Mouse (Mus musculus) hindbrain, embryonic 13.5 days (tissue): ENCODE results near the gene Mpped2. TPM values are rescaled to one million over a fixed set of nuclear protein-coding genes. Genes with fewer than 3 reads are reported as not detected.
A peak's percentile ranks its signal among the peaks of the same experiment; 100 is the strongest.

ENCODE experiments used
- ATAC-seq: fragments of 200-750 bp; cut with Nextera tagmentation; 2 replicates; pipeline ENCODE4 v1.8.0; 2017; ENCODE audit warnings: moderate TSS enrichment; ENCODE audit not compliant: low FRiP score
- H3K27ac ChIP-seq: fragments of 300-500 bp; sonication (generic); 2 replicates; pipeline ENCODE4 v1.5.1; 2015; ENCODE audit warnings: inconsistent platforms, mild to moderate bottlenecking, moderate library complexity
- H3K27me3 ChIP-seq: fragments of 300-500 bp; sonication (generic); 2 replicates; pipeline ENCODE4 v1.6.1; 2015; ENCODE audit warnings: mild to moderate bottlenecking, inconsistent platforms
- H3K36me3 ChIP-seq: fragments of 300-500 bp; sonication (generic); 2 replicates; pipeline ENCODE4 v1.6.1; 2015; ENCODE audit warnings: mild to moderate bottlenecking, inconsistent platforms
- H3K4me1 ChIP-seq: fragments of 300-500 bp; sonication (generic); replicated peaks from 2 replicates; pipeline ENCODE4 v1.6.1; 2015; ENCODE audit warnings: inconsistent platforms
- H3K4me2 ChIP-seq: fragments of 300-500 bp; sonication (generic); 2 replicates; pipeline ENCODE4 v1.6.1; 2015; ENCODE audit warnings: inconsistent platforms, mild to moderate bottlenecking, moderate library complexity
- H3K4me3 ChIP-seq: fragments of 300-500 bp; sonication (generic); 2 replicates; pipeline ENCODE4 v1.5.1; 2015; ENCODE audit warnings: mild to moderate bottlenecking, inconsistent platforms
- H3K9ac ChIP-seq: fragments of 300-500 bp; sonication (generic); 2 replicates; pipeline ENCODE4 v1.6.1; 2015; ENCODE audit warnings: mild to moderate bottlenecking, inconsistent platforms
- H3K9me3 ChIP-seq: fragments of 300-500 bp; sonication (generic); 2 replicates; pipeline ENCODE4 v1.6.1; 2016; ENCODE audit warnings: inconsistent platforms
- WGBS: fragments of 180-500 bp; shearing (Covaris S2); methylation state at CpG from one replicate; pipeline ENCODE4 v1.1.7; 2015; 5-methylcytosine and 5-hydroxymethylcytosine counted together
- polyA plus RNA-seq: library from polyadenylated mRNA; unstranded; fragments of >200 nt; fragmentation: Nextera tagmentation; extraction: Ambion mirVana; gene quantifications from 2 replicates; pipeline ENCODE4 v1.2.1, GENCODE M21; 2015

Gene Mpped2
- polyA plus RNA-seq, 1 experiment from 2014 or later, result 147 TPM

- Histone ChIP-seq H3K27ac (no peak overlapping the region), H3K9me3 (no peaks in the 10 kb centered on the region), H3K4me3 (no peak overlapping the region), H3K4me2 (no peak overlapping the region), H3K27me3 (no peaks in the 10 kb centered on the region), H3K36me3 (peaks cover 11% of the 10 kb centered on the region; the same call in 1 of the 2 replicates), H3K9ac (no peak overlapping the region), H3K4me1 (0 out of 2 replicates have a peak, but pooled peaks cover 11% of the 10 kb centered on the region)
- 87% methylated on average over 2 of the region's 2 CpGs for WGBS
- no peak for ATAC-seq
These were observed 177.8 kb downstream of the Mpped2 start for GRCm38 (mm10) chr2:106870886-106871285.

DNA sequence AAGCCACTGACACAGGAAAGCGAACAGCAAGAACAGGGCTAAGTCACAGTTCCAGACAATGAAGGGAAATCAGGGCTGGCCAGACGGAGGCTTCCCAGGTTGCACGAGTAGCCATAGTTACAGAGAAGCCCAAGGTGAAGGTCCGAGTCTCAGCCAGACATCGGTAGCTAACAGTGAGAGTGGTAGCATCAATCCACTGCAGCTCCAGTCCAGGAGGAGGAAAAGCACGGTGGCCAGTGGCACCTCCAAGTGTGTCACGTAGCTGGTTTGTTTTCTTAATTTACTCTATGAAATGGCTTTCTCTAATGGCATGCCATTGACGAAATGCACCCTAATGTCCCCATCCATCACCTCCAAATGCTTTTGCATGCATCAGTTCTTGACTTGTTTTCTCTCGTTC lies 180.1 kb downstream of the Mpped2 start:
- Histone ChIP-seq H3K27me3 (no peaks in the 10 kb centered on the region), H3K9me3 (no peaks in the 10 kb centered on the region), H3K27ac (peak overlapping the region; percentile 62; the same call in 1 of the 2 replicates), H3K36me3 (peaks cover 11% of the 10 kb centered on the region; the same call in 1 of the 2 replicates), H3K9ac (no peak overlapping the region), H3K4me2 (no peak overlapping the region), H3K4me3 (no peak overlapping the region), H3K4me1 (0 out of 2 replicates have a peak, but pooled peaks cover 5% of the 10 kb centered on the region)
- no peak for ATAC-seq
- WGBS, result 77% methylated on average over 9 of the region's 9 CpGs

- H3K27ac ChIP-seq, result no peak overlapping the region
- H3K4me1 ChIP-seq, result no peaks in the 10 kb centered on the region
- H3K27me3 ChIP-seq, result no peaks in the 10 kb centered on the region
- H3K36me3 ChIP-seq, result no peaks in the 10 kb centered on the region
- 77% methylated on average over 8 of the region's 8 CpGs for WGBS
- H3K9me3 ChIP-seq, result no peaks in the 10 kb centered on the region
- no peak overlapping the region for H3K4me3 ChIP-seq
- ATAC-seq, result no peak
- no peak overlapping the region for H3K9ac ChIP-seq
- H3K4me2 ChIP-seq, result no peak overlapping the region
These were observed 190.3 kb downstream of the Mpped2 start for GRCm38 (mm10) chr2:106883390-106883789.

GRCm38 (mm10) chr2:106888174-106888573 lies 195.1 kb downstream of the Mpped2 start:
- H3K36me3 ChIP-seq, result no peaks in the 10 kb centered on the region
- no peak overlapping the region for H3K4me2 ChIP-seq
- H3K4me3 ChIP-seq, result no peak overlapping the region
- no peak overlapping the region for H3K9ac ChIP-seq
- 95% methylated on average over 5 of the region's 5 CpGs for WGBS
- no peak for ATAC-seq
- peaks cover 10% of the 10 kb centered on the region for H3K4me1 ChIP-seq
- no peak overlapping the region for H3K27ac ChIP-seq
- H3K9me3 ChIP-seq, result no peaks in the 10 kb centered on the region
- 0 out of 2 replicates have a peak, but pooled peaks cover 4% of the 10 kb centered on the region for H3K27me3 ChIP-seq

GRCm38 (mm10) chr2:106889297-106890000 lies 196.4 kb downstream of the Mpped2 start:
- 0 out of 2 replicates have a peak, but pooled peaks cover 4% of the 10 kb centered on the region for H3K27me3 ChIP-seq
- no peak overlapping the region for H3K9ac ChIP-seq
- no peak overlapping the region for H3K27ac ChIP-seq
- no peaks in the 10 kb centered on the region for H3K9me3 ChIP-seq
- H3K36me3 ChIP-seq, result no peaks in the 10 kb centered on the region
- no peak for ATAC-seq
- H3K4me1 ChIP-seq, result peaks cover 10% of the 10 kb centered on the region
- 19% methylated on average over 3 of the region's 3 CpGs for WGBS
- no peak overlapping the region for H3K4me3 ChIP-seq
- no peak overlapping the region for H3K4me2 ChIP-seq

GRCm38 (mm10) chr2:106893376-106893775 lies 200.3 kb downstream of the Mpped2 start:
- Histone ChIP-seq H3K9ac (no peak overlapping the region), H3K27me3 (0 out of 2 replicates have a peak, but pooled peaks cover 4% of the 10 kb centered on the region), H3K4me3 (no peak overlapping the region), H3K9me3 (no peaks in the 10 kb centered on the region), H3K4me2 (no peak overlapping the region), H3K4me1 (peaks cover 21% of the 10 kb centered on the region), H3K27ac (no peak overlapping the region), H3K36me3 (no peaks in the 10 kb centered on the region)
- WGBS, result 42% methylated on average over 3 of the region's 3 CpGs
- no peak for ATAC-seq

DNA sequence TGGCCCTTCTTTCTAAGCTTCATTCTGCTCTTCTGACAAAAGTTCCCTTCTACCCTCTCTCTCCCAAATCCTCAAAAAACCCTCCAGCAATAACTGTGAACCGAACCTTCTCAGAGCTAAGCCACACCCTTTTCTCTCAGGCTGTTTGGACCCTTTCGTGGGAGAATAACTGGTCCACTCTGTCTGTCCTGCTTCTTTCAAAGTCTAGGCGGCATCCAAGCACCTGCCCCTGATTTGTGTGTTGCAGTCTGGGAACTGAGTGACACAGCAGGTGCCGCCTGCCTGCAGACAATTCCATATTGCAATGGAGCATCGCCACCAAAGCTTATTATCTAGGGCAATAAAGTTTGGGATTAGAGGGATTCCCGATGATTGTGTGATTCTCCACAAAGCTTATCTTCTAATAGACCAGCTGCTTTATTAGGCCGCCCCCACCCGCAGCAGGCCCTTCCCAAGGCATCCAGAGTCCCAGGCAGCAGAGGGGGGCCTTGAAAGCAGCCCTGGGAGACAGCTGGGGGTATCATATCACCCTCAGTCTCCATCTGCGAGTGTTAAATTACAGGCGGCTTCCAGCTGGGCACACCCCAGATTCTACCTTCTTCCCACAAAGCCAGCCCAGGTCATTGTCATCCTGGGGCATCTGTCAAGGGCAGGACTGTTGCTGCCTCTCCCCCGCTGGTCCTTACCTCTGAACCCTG lies 202.4 kb downstream of the Mpped2 start:
- WGBS, result 16% methylated on average over 11 of the region's 11 CpGs
- no peaks in the 10 kb centered on the region for H3K36me3 ChIP-seq
- no peak overlapping the region for H3K4me2 ChIP-seq
- H3K27ac ChIP-seq, result 0 out of 2 replicates have a peak overlapping the region, but pooled peaks have one; percentile 8
- no peak overlapping the region for H3K9ac ChIP-seq
- peaks cover 11% of the 10 kb centered on the region for H3K4me1 ChIP-seq
- H3K4me3 ChIP-seq, result no peak overlapping the region
- peak; percentile 79 for ATAC-seq
- 0 out of 2 replicates have a peak, but pooled peaks cover 4% of the 10 kb centered on the region for H3K27me3 ChIP-seq
- H3K9me3 ChIP-seq, result no peaks in the 10 kb centered on the region

DNA sequence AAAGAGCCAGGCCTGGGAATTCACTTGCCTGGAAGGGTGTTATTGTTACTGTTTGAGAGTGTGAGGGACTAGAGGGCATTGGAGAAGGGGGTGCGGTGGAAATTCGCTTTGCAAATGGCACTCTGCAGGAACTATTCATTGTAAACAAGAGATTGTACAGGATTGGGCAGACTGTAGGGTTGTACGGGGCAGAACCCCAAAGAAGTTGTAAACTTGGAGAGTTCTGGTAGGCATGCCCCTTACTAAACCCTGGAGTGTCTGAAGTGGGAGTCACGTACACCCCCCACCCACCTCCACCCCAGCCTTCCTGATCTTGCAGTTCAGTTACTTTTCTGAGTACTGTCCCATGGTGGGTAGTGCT lies 202.9 kb downstream of the Mpped2 start:
- Histone ChIP-seq H3K9ac (no peak overlapping the region), H3K36me3 (no peaks in the 10 kb centered on the region), H3K27ac (0 out of 2 replicates have a peak overlapping the region, but pooled peaks have one; percentile 8), H3K9me3 (no peaks in the 10 kb centered on the region), H3K4me3 (no peak overlapping the region), H3K27me3 (0 out of 2 replicates have a peak, but pooled peaks cover 1% of the 10 kb centered on the region), H3K4me1 (peaks cover 11% of the 10 kb centered on the region), H3K4me2 (no peak overlapping the region)
- peak; percentile 46 for ATAC-seq
- WGBS, result 31% methylated on average over 4 of the region's 4 CpGs

DNA sequence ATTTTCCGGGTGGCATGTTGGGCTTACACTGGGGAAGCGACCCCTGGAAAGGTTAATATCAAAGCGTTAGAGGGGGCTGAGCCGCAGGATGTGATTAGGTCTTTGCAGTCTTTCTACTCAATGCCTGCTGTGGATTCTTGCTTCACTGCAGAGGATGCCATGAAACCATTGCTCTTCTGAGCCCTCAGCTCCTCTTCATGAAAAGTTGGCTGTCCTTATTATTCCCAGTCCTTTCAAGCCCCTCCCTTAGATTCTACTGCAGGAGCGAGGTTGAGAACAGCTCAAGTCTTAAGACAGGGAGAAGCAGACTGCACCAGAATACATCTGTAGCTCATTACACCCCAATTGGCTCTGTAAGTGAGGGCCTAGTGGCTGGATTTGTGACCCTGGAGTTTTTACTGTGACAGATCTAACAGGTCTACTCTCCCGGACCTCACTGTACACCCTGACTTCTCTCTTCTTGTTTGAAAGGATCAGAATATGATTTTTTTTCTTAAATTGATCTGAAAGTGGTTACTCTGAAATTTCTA lies 218.9 kb downstream of the Mpped2 start:
- no peaks in the 10 kb centered on the region for H3K4me1 ChIP-seq
- no peaks in the 10 kb centered on the region for H3K36me3 ChIP-seq
- no peak for ATAC-seq
- no peak overlapping the region for H3K4me2 ChIP-seq
- no peaks in the 10 kb centered on the region for H3K27me3 ChIP-seq
- H3K4me3 ChIP-seq, result no peak overlapping the region
- H3K9ac ChIP-seq, result no peak overlapping the region
- no peak overlapping the region for H3K27ac ChIP-seq
- H3K9me3 ChIP-seq, result no peaks in the 10 kb centered on the region
- WGBS, result 79% methylated on average over 6 of the region's 6 CpGs
